Mouse (Mus musculus): ENCODE data around the gene Gjb4. TPM values are rescaled to one million over a fixed set of nuclear protein-coding genes. Genes with fewer than 3 reads are reported as not detected.

Gene Gjb4
- polyA plus RNA-seq, 1 experiment from 2014 or later, result not detected

- ATAC-seq, result no peak
- TF ChIP-seq CTCF (IDR thresholded peaks at IDR 0.05; ENCODE audit: low read depth), result no peak
- no peak for TF ChIP-seq EP300 (IDR thresholded peaks at IDR 0.05; ENCODE audit: low read depth)
- H3K4me1 ChIP-seq (ENCODE audit: insufficient read depth), result no peaks in the 10 kb centered on the region; the same call in 1 of the 2 replicates
- no peaks in the 10 kb centered on the region for H3K36me3 ChIP-seq (replicated peaks; ENCODE audit: insufficient read depth, low read length)
- H3K9me3 ChIP-seq (ENCODE audit: low read length), result no peaks in the 10 kb centered on the region
- no peak overlapping the region for H3K4me3 ChIP-seq (ENCODE audit: low read depth, low read length)
- H3K27ac ChIP-seq (ENCODE audit: low read depth), result no peak overlapping the region
- H3K4me2 ChIP-seq (ENCODE audit: low read depth, low read length), result no peak overlapping the region
- 38% methylated on average over 7 of the region's 7 CpGs for WGBS (ENCODE audit: insufficient replicate concordance)
- no peak overlapping the region for H3K9ac ChIP-seq (replicated peaks)
- H3K27me3 ChIP-seq (ENCODE audit: insufficient read depth, low read length), result peaks cover 29% of the 10 kb centered on the region
- no peak for DNase-seq
Observed at GRCm38 (mm10) chr4:127328378-127328777, 25.5 kb downstream of the Gjb4 start.

DNA sequence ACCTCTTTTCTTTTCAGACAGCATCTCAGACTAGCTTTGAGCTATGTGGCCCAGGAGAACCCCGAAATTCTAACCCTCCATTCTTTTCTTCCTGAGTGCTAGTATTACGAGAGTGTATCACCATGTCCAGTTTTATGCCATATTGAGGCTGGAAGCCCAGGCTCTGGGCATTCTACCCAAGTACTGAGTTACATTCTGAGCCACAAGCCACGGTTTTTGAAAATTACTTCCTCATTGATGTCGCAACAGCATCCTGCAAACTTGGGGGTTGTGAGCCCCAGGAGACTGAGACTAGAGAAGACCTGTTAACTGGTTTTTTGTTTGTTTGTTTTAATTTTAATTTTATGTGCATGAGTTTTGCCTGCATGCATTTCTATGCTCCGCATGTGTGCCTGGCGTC is 26.1 kb downstream of the Gjb4 start:
- Histone ChIP-seq H3K4me3 (ENCODE audit: low read depth, low read length) (no peak overlapping the region), H3K27me3 (ENCODE audit: insufficient read depth, low read length) (peaks cover 29% of the 10 kb centered on the region), H3K36me3 (replicated peaks; ENCODE audit: insufficient read depth, low read length) (no peaks in the 10 kb centered on the region), H3K4me1 (ENCODE audit: insufficient read depth) (no peaks in the 10 kb centered on the region; the same call in 1 of the 2 replicates), H3K4me2 (ENCODE audit: low read depth, low read length) (no peak overlapping the region), H3K27ac (ENCODE audit: low read depth) (no peak overlapping the region), H3K9me3 (ENCODE audit: low read length) (no peaks in the 10 kb centered on the region), H3K9ac (replicated peaks) (no peak overlapping the region)
- DNase-seq (no peak), ATAC-seq (no peak)
- no peak for TF ChIP-seq EP300 (IDR thresholded peaks at IDR 0.05; ENCODE audit: low read depth)
- WGBS (ENCODE audit: insufficient replicate concordance), result 30% methylated on average over 6 of the region's 6 CpGs

- DNase-seq (no peak), ATAC-seq (no peak)
- Histone ChIP-seq H3K9me3 (ENCODE audit: low read length) (no peaks in the 10 kb centered on the region), H3K27ac (ENCODE audit: low read depth) (no peak overlapping the region), H3K27me3 (ENCODE audit: insufficient read depth, low read length) (peaks cover 28% of the 10 kb centered on the region), H3K36me3 (replicated peaks; ENCODE audit: insufficient read depth, low read length) (no peaks in the 10 kb centered on the region), H3K4me1 (ENCODE audit: insufficient read depth) (no peaks in the 10 kb centered on the region), H3K4me3 (ENCODE audit: low read depth, low read length) (no peak overlapping the region), H3K4me2 (ENCODE audit: low read depth, low read length) (no peak overlapping the region), H3K9ac (replicated peaks) (no peak overlapping the region)
- 19% methylated on average over 7 of the region's 7 CpGs for WGBS (ENCODE audit: insufficient replicate concordance)
- TF ChIP-seq CTCF (IDR thresholded peaks at IDR 0.05; ENCODE audit: low read depth) (no peak), EP300 (IDR thresholded peaks at IDR 0.05; ENCODE audit: low read depth) (no peak)
Observed at GRCm38 (mm10) chr4:127327258-127327657, 26.6 kb downstream of the Gjb4 start.

- no peaks in the 10 kb centered on the region for H3K4me1 ChIP-seq (ENCODE audit: insufficient read depth)
- H3K36me3 ChIP-seq (replicated peaks; ENCODE audit: insufficient read depth, low read length), result no peaks in the 10 kb centered on the region
- no peaks in the 10 kb centered on the region for H3K9me3 ChIP-seq (ENCODE audit: low read length)
- no peak overlapping the region for H3K27ac ChIP-seq (ENCODE audit: low read depth)
- TF ChIP-seq CTCF (IDR thresholded peaks at IDR 0.05; ENCODE audit: low read depth) (no peak), EP300 (IDR thresholded peaks at IDR 0.05; ENCODE audit: low read depth) (no peak)
- DNase-seq (no peak), ATAC-seq (no peak)
- WGBS (ENCODE audit: insufficient replicate concordance), result 69% methylated on average over 5 of the region's 5 CpGs
- no peak overlapping the region for H3K4me2 ChIP-seq (ENCODE audit: low read depth, low read length)
- no peak overlapping the region for H3K9ac ChIP-seq (replicated peaks)
- peaks cover 13% of the 10 kb centered on the region for H3K27me3 ChIP-seq (ENCODE audit: insufficient read depth, low read length)
- H3K4me3 ChIP-seq (ENCODE audit: low read depth, low read length), result no peak overlapping the region
Observed at GRCm38 (mm10) chr4:127325276-127325675, 28.6 kb downstream of the Gjb4 start.

- ATAC-seq (peak; percentile 67), DNase-seq (peak; percentile 85)
- WGBS (ENCODE audit: insufficient replicate concordance), result 6% methylated on average over 6 of the region's 6 CpGs
- Histone ChIP-seq H3K9ac (replicated peaks) (no peak overlapping the region), H3K4me1 (ENCODE audit: insufficient read depth) (no peaks in the 10 kb centered on the region), H3K27me3 (ENCODE audit: insufficient read depth, low read length) (peaks cover 13% of the 10 kb centered on the region), H3K4me3 (ENCODE audit: low read depth, low read length) (no peak overlapping the region), H3K4me2 (ENCODE audit: low read depth, low read length) (no peak overlapping the region), H3K27ac (ENCODE audit: low read depth) (no peak overlapping the region), H3K9me3 (ENCODE audit: low read length) (no peaks in the 10 kb centered on the region), H3K36me3 (replicated peaks; ENCODE audit: insufficient read depth, low read length) (no peaks in the 10 kb centered on the region)
- TF ChIP-seq CTCF (IDR thresholded peaks at IDR 0.05; ENCODE audit: low read depth) (peak; percentile 89), EP300 (IDR thresholded peaks at IDR 0.05; ENCODE audit: low read depth) (no peak)
Observed at GRCm38 (mm10) chr4:127324759-127325158, 29.1 kb downstream of the Gjb4 start.

DNA sequence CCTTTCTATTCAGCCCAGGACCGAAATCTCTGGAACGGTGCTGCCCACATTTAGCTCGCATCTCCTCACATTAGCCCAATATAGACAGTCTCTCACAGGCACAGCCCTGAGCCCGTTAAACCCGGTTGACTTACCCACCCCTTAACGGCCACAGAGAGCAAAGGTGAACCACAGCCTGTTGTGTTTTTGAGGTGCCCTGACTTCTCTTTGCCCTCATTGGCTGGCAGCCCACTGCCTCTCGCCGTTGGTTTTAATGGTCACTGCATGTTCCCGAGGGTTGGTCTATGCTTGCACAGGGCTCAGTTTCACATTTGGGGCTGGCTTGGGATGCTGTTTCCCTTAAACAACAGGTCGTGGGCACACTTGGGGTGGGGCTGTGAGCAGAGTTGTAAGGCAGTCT is 29.6 kb downstream of the Gjb4 start:
- no peak overlapping the region for H3K4me2 ChIP-seq (ENCODE audit: low read depth, low read length)
- peaks cover 11% of the 10 kb centered on the region for H3K27me3 ChIP-seq (ENCODE audit: insufficient read depth, low read length)
- no peak overlapping the region for H3K27ac ChIP-seq (ENCODE audit: low read depth)
- no peak overlapping the region for H3K4me3 ChIP-seq (ENCODE audit: low read depth, low read length)
- no peaks in the 10 kb centered on the region for H3K36me3 ChIP-seq (replicated peaks; ENCODE audit: insufficient read depth, low read length)
- H3K4me1 ChIP-seq (ENCODE audit: insufficient read depth), result no peaks in the 10 kb centered on the region
- H3K9me3 ChIP-seq (ENCODE audit: low read length), result no peaks in the 10 kb centered on the region
- WGBS (ENCODE audit: insufficient replicate concordance), result 65% methylated on average over 10 of the region's 10 CpGs
- ATAC-seq, result peak; percentile 47; the same call in 1 of the 2 replicates
- DNase-seq, result no peak
- H3K9ac ChIP-seq (replicated peaks), result no peak overlapping the region
- TF ChIP-seq EP300 (IDR thresholded peaks at IDR 0.05; ENCODE audit: low read depth), result no peak
- no peak for TF ChIP-seq CTCF (IDR thresholded peaks at IDR 0.05; ENCODE audit: low read depth)

GRCm38 (mm10) chr4:127323651-127324050 is 30.2 kb downstream of the Gjb4 start:
- H3K9ac ChIP-seq (replicated peaks), result no peak overlapping the region
- no peaks in the 10 kb centered on the region for H3K4me1 ChIP-seq (ENCODE audit: insufficient read depth)
- DNase-seq (no peak), ATAC-seq (no peak)
- no peak overlapping the region for H3K27ac ChIP-seq (ENCODE audit: low read depth)
- no peak overlapping the region for H3K4me3 ChIP-seq (ENCODE audit: low read depth, low read length)
- no peaks in the 10 kb centered on the region for H3K9me3 ChIP-seq (ENCODE audit: low read length)
- peaks cover 11% of the 10 kb centered on the region for H3K27me3 ChIP-seq (ENCODE audit: insufficient read depth, low read length)
- H3K4me2 ChIP-seq (ENCODE audit: low read depth, low read length), result no peak overlapping the region
- WGBS (ENCODE audit: insufficient replicate concordance), result 73% methylated on average over 3 of the region's 3 CpGs
- TF ChIP-seq EP300 (IDR thresholded peaks at IDR 0.05; ENCODE audit: low read depth) (no peak), CTCF (IDR thresholded peaks at IDR 0.05; ENCODE audit: low read depth) (no peak)
- H3K36me3 ChIP-seq (replicated peaks; ENCODE audit: insufficient read depth, low read length), result no peaks in the 10 kb centered on the region

All from liver, postnatal 0 days (tissue).